Mouse (Mus musculus): ENCODE measurements around the gene Ctag2.

Ctag2 gene

GRCm38 (mm10) chrX:65047344-65047743 is at the start of gene Ctag2:
Gene Ctag2 (plus strand): TSS chrX:65047644.
- no peak for DNase-seq

Measured in cerebellum, postnatal 36 days (tissue).